Mouse (Mus musculus): ENCODE data around the gene Gm29427. TPM values are rescaled to one million over a fixed set of nuclear protein-coding genes. Genes with fewer than 3 reads are reported as not detected.
"Not testable (repeated sequence)": the region's sequence is repeated elsewhere in the genome, so short reads cannot be mapped to it uniquely, and the experiment has no call there.

Gene Gm29427
- polyA plus RNA-seq, 3 experiments from 2014 or later: not detected

- ATAC-seq: no peak
Measured at GRCm38 (mm10) chr1:130731741-130732337, 16.2 kb upstream of the Gm29427 start, which contains the start of gene AA986860. Gene AA986860, plus strand, starts transcription at chr1:130731976.

- ATAC-seq: no peak
Measured at GRCm38 (mm10) chr1:130729153-130729552, 13.6 kb upstream of the Gm29427 start, which contains the start of gene Pfkfb2. Gene Pfkfb2, minus strand, starts transcription at chr1:130729253.

- ATAC-seq: no peak
Measured at GRCm38 (mm10) chr1:130728708-130729107, 13.1 kb upstream of the Gm29427 start.

- ATAC-seq: no peak
Measured at GRCm38 (mm10) chr1:130728070-130728469, 12.5 kb upstream of the Gm29427 start.

GRCm38 (mm10) chr1:130726396-130726795 lies 10.8 kb upstream of the Gm29427 start:
- no peak for ATAC-seq

GRCm38 (mm10) chr1:130724206-130724605 lies 8.6 kb upstream of the Gm29427 start:
- no peak for ATAC-seq

- ATAC-seq: peak; percentile 68
Measured at GRCm38 (mm10) chr1:130717291-130717871, 1.8 kb upstream of the Gm29427 start, which contains the start of gene Yod1. Gene Yod1, plus strand, starts transcription at chr1:130717327.

GRCm38 (mm10) chr1:130716513-130717290 lies 1.1 kb upstream of the Gm29427 start:
- no peak for ATAC-seq

- ATAC-seq: no peak
Measured at GRCm38 (mm10) chr1:130716218-130716512, 566 bp upstream of the Gm29427 start.

GRCm38 (mm10) chr1:130714046-130714445 lies 1.6 kb downstream of the Gm29427 start:
- ATAC-seq: no peak

GRCm38 (mm10) chr1:130710283-130711080 lies 5.1 kb downstream of the Gm29427 start:
- no peak for ATAC-seq

GRCm38 (mm10) chr1:130703613-130704012 lies 12.0 kb downstream of the Gm29427 start:
- no peak for ATAC-seq

- no peak for ATAC-seq
Measured at GRCm38 (mm10) chr1:130701976-130702375, 13.6 kb downstream of the Gm29427 start.

GRCm38 (mm10) chr1:130699937-130700633 lies 15.5 kb downstream of the Gm29427 start:
- no peak for ATAC-seq

- no peak for ATAC-seq
Measured at GRCm38 (mm10) chr1:130698601-130699000, 17.0 kb downstream of the Gm29427 start.

GRCm38 (mm10) chr1:130683905-130684304 lies 31.7 kb downstream of the Gm29427 start:
- no peak for ATAC-seq

- no peak for ATAC-seq
Measured at GRCm38 (mm10) chr1:130681656-130682413, 33.8 kb downstream of the Gm29427 start.

- ATAC-seq: no peak
Measured at GRCm38 (mm10) chr1:130681075-130681474, 34.5 kb downstream of the Gm29427 start.

- ATAC-seq: no peak
Measured at GRCm38 (mm10) chr1:130678551-130678950, 37.0 kb downstream of the Gm29427 start.

- not testable (repeated sequence) for ATAC-seq
Measured at GRCm38 (mm10) chr1:130663576-130663975, 52.0 kb downstream of the Gm29427 start.

GRCm38 (mm10) chr1:130661454-130661853 lies 54.1 kb downstream of the Gm29427 start, which contains the start of gene C4bp:
Gene C4bp, minus strand, starts transcription at chr1:130661632.
- no peak for ATAC-seq
